Mouse (Mus musculus): Measurements from ENCODE around the gene Asap2.

DNA sequence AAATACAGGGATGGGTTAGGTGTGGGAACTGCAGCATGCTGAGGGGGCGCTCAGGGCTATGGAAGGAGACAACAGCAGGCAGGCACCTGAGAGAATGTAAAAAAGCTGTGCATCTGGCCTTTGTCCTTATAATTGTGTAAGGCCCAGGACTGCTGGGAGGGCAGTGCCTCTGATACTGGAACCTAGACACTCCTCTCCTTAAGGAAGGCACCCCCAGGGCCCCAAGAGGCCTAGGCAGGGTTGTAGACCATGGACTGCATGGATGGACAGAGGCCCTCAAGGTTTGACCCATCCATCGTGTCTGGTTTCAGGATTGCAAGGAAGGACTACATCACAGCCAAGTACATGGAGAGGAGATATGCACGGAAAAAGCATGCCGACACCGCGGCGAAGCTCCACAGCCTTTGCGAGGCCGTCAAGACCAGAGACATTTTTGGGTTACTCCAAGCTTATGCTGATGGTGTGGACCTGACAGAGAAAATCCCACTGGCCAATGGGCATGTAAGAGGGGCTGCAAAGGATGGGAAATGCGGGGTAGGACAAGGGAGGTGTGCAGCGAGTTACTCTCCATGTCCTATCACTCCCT lies 254.2 kb downstream of the Asap2 start:
- TF ChIP-seq CTCF (IDR thresholded peaks at IDR 0.05; ENCODE audit: low read depth) (no peak), EP300 (IDR thresholded peaks at IDR 0.05; ENCODE audit: low read depth) (no peak)
